Mouse (Mus musculus) adrenal gland, postnatal 14 days (tissue): Measurements from ENCODE around the gene Btbd3. TPM values are rescaled to one million over a fixed set of nuclear protein-coding genes. Genes with fewer than 3 reads are reported as not detected.

Source experiments
- DNase-seq: peaks from one replicate; pipeline ENCODE4 v3.0.0; 2021; ENCODE audit warnings: mixed read lengths
- total RNA-seq: library from RNA; stranded (reverse); gene quantifications from 2 replicates; pipeline ENCODE4 v1.2.3, GENCODE M21; 2021

The Btbd3 gene
- total RNA-seq, 1 experiment from 2014 or later = 28.1 TPM

GRCm38 (mm10) chr2:138388591-138388990 is 132.2 kb downstream of the Btbd3 start:
- no peak for DNase-seq

DNA sequence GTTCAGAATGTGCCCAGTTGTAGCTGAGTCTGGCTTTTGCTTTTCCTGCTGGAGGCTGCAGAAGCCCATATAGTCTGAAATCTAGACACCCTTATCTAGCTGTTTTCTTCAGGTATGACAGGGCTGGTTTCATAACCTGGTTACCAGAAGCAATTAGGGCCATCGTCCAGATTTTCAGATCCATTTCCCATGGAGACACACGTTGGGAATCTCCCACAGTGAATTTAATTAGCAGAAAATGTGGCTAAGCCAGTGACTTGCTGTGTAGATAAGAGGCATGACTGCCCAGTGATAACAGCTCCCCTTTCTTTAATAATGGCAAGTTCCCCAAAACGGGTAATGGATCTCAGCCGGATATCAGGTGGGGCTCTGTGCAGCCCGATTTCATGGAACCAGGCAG is 146.7 kb downstream of the Btbd3 start:
- no peak for DNase-seq

DNA sequence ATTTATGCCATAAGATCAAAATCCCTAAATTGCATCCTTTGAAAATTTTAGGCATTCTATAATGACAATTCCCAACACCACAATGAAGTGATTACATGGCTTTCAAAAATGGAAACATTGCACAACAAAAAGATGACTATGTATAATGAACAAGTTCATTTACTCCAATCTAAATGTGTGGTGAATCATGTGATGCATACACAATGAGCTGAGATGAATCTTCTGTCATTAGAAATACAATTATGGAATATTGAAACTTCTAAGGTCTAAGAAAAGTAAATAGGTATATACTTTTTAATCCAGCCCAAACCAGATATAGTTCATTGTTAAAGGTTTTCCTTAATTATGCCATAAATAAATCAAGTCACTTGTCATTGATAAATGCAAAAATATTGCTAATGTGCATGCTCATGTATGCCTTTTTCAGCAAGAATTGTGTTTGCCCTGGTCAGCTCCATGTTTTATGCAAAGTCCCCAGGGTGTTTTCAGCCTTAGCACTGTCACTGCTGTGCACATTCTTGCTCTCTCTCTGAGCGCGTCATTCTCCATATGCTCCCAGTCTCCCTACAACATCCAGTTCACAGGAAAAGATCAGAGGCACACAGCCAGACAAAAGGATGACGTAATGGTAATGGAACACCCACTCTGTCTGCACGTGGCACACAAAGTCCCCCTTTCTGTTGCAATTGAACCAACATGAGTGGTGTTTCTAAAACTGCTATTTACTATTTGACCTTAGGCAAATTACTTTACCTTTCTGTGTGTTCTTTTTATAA is 149.6 kb downstream of the Btbd3 start:
- DNase-seq = no peak

DNA sequence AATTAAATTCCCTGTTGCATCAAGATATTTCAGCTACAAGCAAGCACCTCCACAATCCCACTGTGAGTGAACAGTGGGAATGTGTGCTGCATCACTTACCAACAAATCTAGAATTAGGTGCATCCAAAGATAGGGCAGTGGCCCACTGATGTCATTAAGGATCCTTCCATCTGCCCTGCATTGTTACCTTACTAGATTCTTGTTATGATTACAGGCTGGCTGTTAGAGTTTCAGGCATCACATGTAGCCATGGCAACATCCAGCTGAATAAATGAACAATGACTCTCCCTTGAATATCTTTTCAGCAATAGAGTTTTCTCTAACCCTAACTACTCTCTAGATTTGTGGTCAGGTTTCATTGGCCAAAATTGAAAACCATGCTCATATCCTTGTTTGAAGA is 150.3 kb downstream of the Btbd3 start:
- no peak for DNase-seq

- no peak for DNase-seq
Measured at GRCm38 (mm10) chr2:138412537-138412936, 156.2 kb downstream of the Btbd3 start.

GRCm38 (mm10) chr2:138422321-138422720 is 166.0 kb downstream of the Btbd3 start:
- no peak for DNase-seq

- no peak for DNase-seq
Measured at GRCm38 (mm10) chr2:138431991-138432390, 175.6 kb downstream of the Btbd3 start.

DNA sequence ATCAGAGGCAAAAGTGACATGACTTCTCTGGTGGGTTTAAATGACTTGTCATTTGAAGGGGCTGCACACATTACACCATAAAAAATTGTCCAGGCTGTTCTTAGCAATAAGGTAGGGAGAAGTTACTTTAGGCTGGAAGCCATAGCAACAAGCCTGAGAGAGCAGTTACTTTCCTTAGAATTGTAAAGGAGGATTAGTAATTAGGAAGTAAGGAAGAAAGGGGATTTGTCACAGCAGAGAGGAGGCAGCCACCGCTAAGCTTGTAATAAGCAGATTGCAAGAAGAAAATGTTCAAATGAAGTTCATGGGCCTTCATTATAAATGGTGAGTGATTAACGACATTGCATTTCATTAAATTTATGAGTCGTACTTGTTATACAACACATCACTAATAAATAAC is 190.1 kb downstream of the Btbd3 start:
- no peak for DNase-seq

DNA sequence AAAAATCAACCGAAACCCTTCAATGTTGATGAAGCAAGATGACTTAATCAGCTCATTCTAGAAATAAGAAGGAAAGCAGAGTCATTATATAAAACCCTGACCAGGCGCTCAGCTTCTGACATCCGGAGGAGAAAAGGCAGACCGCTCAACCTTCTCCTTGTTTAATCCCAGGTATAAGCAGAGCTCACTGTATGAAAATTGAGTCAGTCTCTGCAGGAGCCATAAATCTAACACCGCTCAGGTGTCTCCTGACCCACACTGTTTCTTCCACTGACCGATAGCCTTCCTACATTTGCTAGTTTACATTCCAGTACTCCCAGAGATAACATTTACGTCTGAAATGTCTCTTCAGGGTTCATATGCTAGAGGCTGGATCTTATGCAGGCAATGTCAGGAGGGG is 190.6 kb downstream of the Btbd3 start:
- no peak for DNase-seq

DNA sequence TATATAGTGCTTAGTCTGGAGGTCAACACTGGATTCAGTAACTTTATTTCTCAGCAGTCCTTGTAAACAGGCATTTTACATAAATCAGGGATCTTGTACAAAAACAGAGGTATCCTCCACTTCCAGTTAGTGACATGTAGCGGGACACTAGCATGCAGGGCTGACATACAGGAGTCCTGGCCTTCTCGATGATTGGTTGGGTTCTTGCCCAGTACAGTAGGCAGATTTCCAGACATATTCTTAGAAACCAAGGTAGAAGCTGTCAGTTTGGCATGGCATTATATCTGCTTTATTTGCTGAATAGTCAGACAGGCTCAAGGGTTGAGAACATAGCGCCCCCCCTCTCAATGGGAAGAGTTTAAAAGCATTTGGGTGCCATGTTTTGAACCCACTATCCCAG is 191.3 kb downstream of the Btbd3 start:
- no peak for DNase-seq

- no peak for DNase-seq
Measured at GRCm38 (mm10) chr2:138468046-138468572, 211.7 kb downstream of the Btbd3 start.

GRCm38 (mm10) chr2:138473407-138473806 is 217.0 kb downstream of the Btbd3 start:
- DNase-seq = no peak

GRCm38 (mm10) chr2:138476486-138476885 is 220.1 kb downstream of the Btbd3 start:
- DNase-seq = no peak

DNA sequence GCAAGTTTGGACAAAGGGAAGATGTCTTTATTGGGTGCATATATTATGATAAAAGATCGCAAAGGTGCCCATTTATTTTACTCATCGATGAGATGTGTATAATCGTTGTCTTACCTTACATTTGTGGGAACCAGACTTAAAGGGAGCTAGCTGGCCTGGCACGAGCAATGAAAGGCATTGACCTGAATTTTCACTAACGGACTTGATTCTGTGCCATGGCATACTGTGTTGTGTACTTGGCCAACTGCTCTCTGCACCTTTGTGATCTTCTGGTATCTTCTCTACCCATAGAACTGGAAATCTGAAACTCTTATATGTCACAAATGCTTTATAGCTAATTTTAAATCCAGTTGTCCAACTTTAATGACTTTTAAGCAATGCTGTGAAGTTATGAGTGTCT is 220.9 kb downstream of the Btbd3 start:
- DNase-seq = no peak

- DNase-seq = no peak
Measured at GRCm38 (mm10) chr2:138482541-138482940, 226.2 kb downstream of the Btbd3 start.

DNA sequence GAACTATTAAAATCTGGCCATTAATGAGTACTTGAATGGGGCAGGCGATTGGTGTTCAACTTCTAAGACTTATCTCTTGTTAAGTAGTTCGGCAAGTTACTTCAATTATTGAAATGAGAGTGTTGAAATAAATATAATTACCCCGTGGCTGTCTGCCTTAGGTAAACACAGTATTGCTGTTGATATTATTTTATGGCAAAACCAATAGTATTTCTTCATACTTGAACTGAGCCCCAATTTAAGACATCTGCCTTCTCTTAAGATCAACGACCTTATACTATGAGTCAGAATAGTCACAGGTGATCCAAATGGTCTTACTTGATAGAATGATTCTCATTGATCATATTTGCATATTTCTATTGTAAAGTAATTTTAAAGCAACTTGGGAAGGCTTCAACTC is 228.5 kb downstream of the Btbd3 start:
- DNase-seq = no peak

DNA sequence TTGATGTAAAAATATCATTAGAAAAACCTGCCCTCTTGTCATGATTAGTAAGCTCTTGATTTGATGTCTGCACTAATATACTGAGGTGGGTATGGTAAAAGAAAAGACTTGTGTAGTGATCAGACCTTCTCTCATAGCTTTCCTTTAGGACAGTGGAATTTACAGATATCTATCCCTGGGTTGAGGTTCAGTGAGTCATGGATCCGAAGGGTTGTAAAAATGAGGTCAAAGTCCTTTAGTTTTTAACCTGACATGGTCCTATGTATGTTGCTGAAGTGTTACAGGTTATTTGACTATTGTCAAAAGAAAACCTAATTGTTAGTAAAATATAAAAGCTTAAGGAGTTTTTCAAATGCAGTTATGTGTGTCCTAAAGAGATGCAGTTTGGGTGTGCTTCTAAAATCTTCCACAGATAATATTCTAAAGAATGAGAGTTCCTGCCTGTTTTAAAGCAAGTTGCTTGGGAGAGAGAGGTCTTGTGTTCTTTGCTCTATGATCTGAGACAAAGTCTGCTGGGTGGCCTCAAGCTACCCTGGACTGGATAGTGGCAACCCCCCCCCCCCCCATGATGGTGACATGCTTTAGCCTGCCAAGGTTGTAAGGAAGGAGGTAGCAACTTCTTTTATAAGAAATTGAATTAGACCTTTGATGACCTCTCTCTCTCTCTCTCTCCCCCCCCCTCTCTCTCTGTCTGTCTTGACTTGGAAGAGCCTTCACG is 234.5 kb downstream of the Btbd3 start:
- no peak for DNase-seq

DNA sequence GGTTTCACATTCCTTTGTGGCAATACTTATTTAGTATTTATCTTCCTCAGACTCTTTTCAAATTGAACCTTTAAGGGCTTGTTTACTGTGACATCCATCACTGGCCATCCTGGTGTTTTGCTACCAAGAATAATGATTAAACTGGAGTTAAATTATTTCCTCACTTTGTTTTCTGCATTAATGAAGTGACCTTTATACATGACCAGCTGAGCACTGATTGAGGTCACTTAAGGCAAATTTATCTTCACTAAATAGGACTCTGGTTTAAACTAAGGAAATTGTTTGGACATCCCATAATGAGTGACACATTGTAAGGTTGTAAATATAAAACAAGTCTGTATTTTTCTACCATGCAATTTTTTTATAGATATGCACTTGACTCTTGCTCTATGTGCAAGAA is 235.8 kb downstream of the Btbd3 start:
- no peak for DNase-seq

DNA sequence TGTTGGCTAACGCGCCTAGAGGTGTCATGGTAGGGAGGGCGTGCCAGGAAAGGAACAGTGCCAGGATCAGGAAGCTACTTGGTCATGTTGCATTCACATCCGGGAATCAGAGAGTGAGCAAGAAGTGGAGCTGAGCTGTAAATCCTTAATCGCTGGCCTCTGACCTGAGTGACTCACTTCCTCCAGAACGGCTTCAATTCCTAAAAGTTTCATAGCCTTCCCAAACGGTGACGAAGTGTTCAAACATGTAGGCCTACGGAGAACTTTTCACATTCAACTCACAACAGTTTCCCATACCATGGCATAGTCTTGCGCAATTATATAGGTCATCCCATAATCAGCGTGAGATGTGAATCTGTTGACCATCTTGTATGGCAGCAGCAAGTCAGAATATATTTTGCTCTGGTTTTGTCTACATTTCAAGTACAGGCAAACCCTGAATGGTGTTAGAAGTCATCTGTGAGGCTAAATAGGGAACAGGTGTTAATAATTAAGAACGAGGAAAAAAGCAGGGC is 247.6 kb downstream of the Btbd3 start:
- no peak for DNase-seq

GRCm38 (mm10) chr2:138515531-138515930 is 259.2 kb downstream of the Btbd3 start:
- DNase-seq = no peak

DNA sequence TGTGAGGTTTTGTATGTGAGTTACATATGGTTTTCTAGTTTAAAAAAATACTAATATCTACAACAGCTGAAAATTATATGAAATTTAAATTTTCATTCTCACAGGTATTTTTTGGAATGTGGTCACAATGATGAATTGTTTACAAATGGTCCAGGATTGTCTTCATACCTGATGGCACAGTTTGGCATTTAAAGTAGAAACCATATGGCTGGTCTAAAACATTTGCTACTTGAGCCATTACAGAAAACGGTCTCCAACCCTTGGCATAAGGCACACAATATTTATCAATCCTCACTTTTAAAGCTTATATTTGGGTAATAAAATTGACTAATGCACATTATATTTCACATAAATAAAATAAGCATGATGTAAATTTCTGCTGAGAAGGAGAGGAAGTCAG is 272.1 kb downstream of the Btbd3 start:
- no peak for DNase-seq

DNA sequence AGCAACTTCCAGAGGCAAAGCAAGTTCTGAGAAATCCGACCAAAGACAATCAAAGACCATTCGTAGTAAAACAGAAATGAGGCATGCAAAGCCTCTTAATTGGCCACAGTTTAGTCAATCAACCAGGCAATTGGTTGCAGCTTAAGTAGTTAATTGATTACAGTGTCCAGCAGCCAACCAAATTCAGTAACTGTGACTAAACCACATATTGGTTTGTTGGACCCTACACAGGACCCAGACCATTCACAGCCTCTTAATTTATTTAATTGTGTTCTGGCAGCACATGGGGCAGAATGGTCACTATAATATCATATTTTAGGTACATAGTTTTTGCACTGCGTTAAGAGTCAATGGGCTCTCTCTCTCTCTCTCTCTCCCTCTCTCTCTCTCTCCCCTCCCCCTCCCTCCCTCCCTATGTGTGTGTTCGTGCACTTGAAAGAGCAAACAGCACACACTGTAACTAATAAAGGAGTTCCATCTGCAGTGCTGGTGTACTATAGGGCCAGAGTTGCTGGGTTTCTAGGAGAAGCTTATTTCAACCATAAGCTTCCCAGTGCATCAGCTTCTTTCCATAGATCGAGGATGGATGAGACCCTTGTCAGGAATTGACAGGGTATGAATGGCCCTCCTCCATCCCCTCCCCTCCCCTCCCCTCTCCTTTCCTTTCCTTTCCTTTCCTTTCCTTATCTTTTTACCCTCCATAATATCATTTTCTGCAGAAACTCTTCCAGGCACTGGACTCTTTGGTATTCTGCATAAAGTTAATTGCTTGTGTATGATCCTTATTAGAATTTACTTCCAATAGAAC is 275.0 kb downstream of the Btbd3 start:
- DNase-seq = no peak

GRCm38 (mm10) chr2:138531992-138532391 is 275.6 kb downstream of the Btbd3 start:
- DNase-seq = no peak
